Mouse (Mus musculus) embryonic facial prominence, embryonic 13.5 days (tissue): ENCODE results near the gene Padi1. TPM values are rescaled to one million over a fixed set of nuclear protein-coding genes. Genes with fewer than 3 reads are reported as not detected.

Experiments used
- ATAC-seq: fragments of 200-750 bp; cut with Nextera tagmentation; 2 replicates; pipeline ENCODE4 v1.8.0; 2017; ENCODE audit warnings: low read depth; ENCODE audit not compliant: insufficient number of reproducible peaks, insufficient read depth, low FRiP score, low TSS enrichment
- H3K27ac ChIP-seq: fragments of 300-500 bp; sonication (generic); 2 replicates; pipeline ENCODE4 v1.5.1; 2015; ENCODE audit warnings: moderate library complexity, mild to moderate bottlenecking, inconsistent platforms
- H3K27me3 ChIP-seq: fragments of 300-500 bp; sonication (generic); 2 replicates; pipeline ENCODE4 v1.6.1; 2015; ENCODE audit warnings: mild to moderate bottlenecking, inconsistent platforms
- H3K36me3 ChIP-seq: fragments of 300-500 bp; sonication (generic); 2 replicates; pipeline ENCODE4 v1.6.1; 2015; ENCODE audit warnings: mild to moderate bottlenecking, inconsistent platforms
- H3K4me1 ChIP-seq: fragments of 300-500 bp; sonication (generic); 2 replicates; pipeline ENCODE4 v1.6.1; 2015; ENCODE audit warnings: inconsistent platforms
- H3K4me2 ChIP-seq: fragments of 300-500 bp; sonication (generic); 2 replicates; pipeline ENCODE4 v1.6.1; 2015; ENCODE audit warnings: moderate library complexity, mild to moderate bottlenecking, inconsistent platforms
- H3K4me3 ChIP-seq: fragments of 300-500 bp; sonication (generic); 2 replicates; pipeline ENCODE4 v1.5.1; 2015; ENCODE audit warnings: mild to moderate bottlenecking, inconsistent platforms
- H3K9ac ChIP-seq: fragments of 300-500 bp; sonication (generic); 2 replicates; pipeline ENCODE4 v1.6.1; 2015; ENCODE audit warnings: mild to moderate bottlenecking, inconsistent platforms
- H3K9me3 ChIP-seq: fragments of 300-500 bp; sonication (generic); 2 replicates; pipeline ENCODE4 v1.6.1; 2016; ENCODE audit warnings: inconsistent platforms
- WGBS: fragments of 180-500 bp; shearing (Covaris S2); methylation state at CpG from one replicate; pipeline ENCODE4 v1.1.7; 2015; ENCODE audit warnings: mixed read lengths; 5-methylcytosine and 5-hydroxymethylcytosine counted together
- polyA plus RNA-seq: library from polyadenylated mRNA; unstranded; fragments of >200 nt; fragmentation: Nextera tagmentation; extraction: Ambion mirVana; gene quantifications from 2 replicates; pipeline ENCODE4 v1.2.1, GENCODE M21; 2015

Padi1 gene
- polyA plus RNA-seq, 1 experiment from 2014 or later, result 0.07 TPM

- Histone ChIP-seq H3K27ac (no peak overlapping the region), H3K4me3 (no peak overlapping the region), H3K4me1 (no peaks in the 10 kb centered on the region), H3K4me2 (no peak overlapping the region), H3K27me3 (no peaks in the 10 kb centered on the region), H3K9me3 (no peaks in the 10 kb centered on the region), H3K36me3 (no peaks in the 10 kb centered on the region), H3K9ac (no peak overlapping the region)
- WGBS, result 48% methylated on average over 9 of the region's 9 CpGs
- ATAC-seq, result no peak
These were observed 51.8 kb downstream of the Padi1 start for GRCm38 (mm10) chr4:140793795-140794194.

GRCm38 (mm10) chr4:140792584-140792983 lies 53.0 kb downstream of the Padi1 start:
- Histone ChIP-seq H3K9me3 (no peaks in the 10 kb centered on the region), H3K4me1 (no peaks in the 10 kb centered on the region), H3K4me2 (no peak overlapping the region), H3K4me3 (no peak overlapping the region), H3K36me3 (no peaks in the 10 kb centered on the region), H3K27ac (no peak overlapping the region), H3K27me3 (no peaks in the 10 kb centered on the region), H3K9ac (no peak overlapping the region)
- WGBS, result 88% methylated on average over 7 of the region's 7 CpGs
- ATAC-seq, result no peak

- WGBS, result 83% methylated on average over 16 of the region's 16 CpGs
- Histone ChIP-seq H3K36me3 (no peaks in the 10 kb centered on the region), H3K27me3 (no peaks in the 10 kb centered on the region), H3K4me3 (no peak overlapping the region), H3K4me2 (no peak overlapping the region), H3K9me3 (no peaks in the 10 kb centered on the region), H3K9ac (no peak overlapping the region), H3K4me1 (no peaks in the 10 kb centered on the region), H3K27ac (no peak overlapping the region)
- ATAC-seq, result no peak
These were observed 54.5 kb downstream of the Padi1 start for GRCm38 (mm10) chr4:140791071-140791470.

- H3K9me3 ChIP-seq, result no peaks in the 10 kb centered on the region
- no peak for ATAC-seq
- H3K27me3 ChIP-seq, result no peaks in the 10 kb centered on the region
- no peaks in the 10 kb centered on the region for H3K36me3 ChIP-seq
- H3K4me3 ChIP-seq, result no peak overlapping the region
- no peak overlapping the region for H3K9ac ChIP-seq
- WGBS, result 85% methylated on average over 4 of the region's 4 CpGs
- no peaks in the 10 kb centered on the region for H3K4me1 ChIP-seq
- no peak overlapping the region for H3K27ac ChIP-seq
- no peak overlapping the region for H3K4me2 ChIP-seq
These were observed 55.6 kb downstream of the Padi1 start for GRCm38 (mm10) chr4:140789983-140790382.

- Histone ChIP-seq H3K27me3 (no peaks in the 10 kb centered on the region), H3K9ac (no peak overlapping the region), H3K4me3 (no peak overlapping the region), H3K27ac (no peak overlapping the region), H3K4me2 (no peak overlapping the region), H3K4me1 (no peaks in the 10 kb centered on the region), H3K36me3 (no peaks in the 10 kb centered on the region), H3K9me3 (no peaks in the 10 kb centered on the region)
- 42% methylated on average over 6 of the region's 6 CpGs for WGBS
- ATAC-seq, result no peak
These were observed 56.6 kb downstream of the Padi1 start for GRCm38 (mm10) chr4:140788983-140789382.

- no peaks in the 10 kb centered on the region for H3K36me3 ChIP-seq
- no peaks in the 10 kb centered on the region for H3K9me3 ChIP-seq
- H3K4me2 ChIP-seq, result no peak overlapping the region
- no peak for ATAC-seq
- H3K4me3 ChIP-seq, result no peak overlapping the region
- WGBS, result 78% methylated on average over 6 of the region's 6 CpGs
- no peaks in the 10 kb centered on the region for H3K27me3 ChIP-seq
- no peak overlapping the region for H3K27ac ChIP-seq
- no peaks in the 10 kb centered on the region for H3K4me1 ChIP-seq
- H3K9ac ChIP-seq, result no peak overlapping the region
These were observed 57.3 kb downstream of the Padi1 start for GRCm38 (mm10) chr4:140788264-140788663.

GRCm38 (mm10) chr4:140787414-140787813 lies 58.2 kb downstream of the Padi1 start:
- Histone ChIP-seq H3K9ac (no peak overlapping the region), H3K27ac (no peak overlapping the region), H3K36me3 (no peaks in the 10 kb centered on the region), H3K4me1 (no peaks in the 10 kb centered on the region), H3K27me3 (no peaks in the 10 kb centered on the region), H3K9me3 (no peaks in the 10 kb centered on the region), H3K4me2 (no peak overlapping the region), H3K4me3 (no peak overlapping the region)
- no peak for ATAC-seq
- 63% methylated on average over 4 of the region's 4 CpGs for WGBS

- H3K4me3 ChIP-seq, result no peak overlapping the region
- no peak overlapping the region for H3K9ac ChIP-seq
- H3K27me3 ChIP-seq, result no peaks in the 10 kb centered on the region
- no peak overlapping the region for H3K27ac ChIP-seq
- H3K9me3 ChIP-seq, result peaks cover 3% of the 10 kb centered on the region; the same call in 1 of the 2 replicates
- no peaks in the 10 kb centered on the region for H3K4me1 ChIP-seq
- no peak for ATAC-seq
- H3K4me2 ChIP-seq, result no peak overlapping the region
- H3K36me3 ChIP-seq, result no peaks in the 10 kb centered on the region
- WGBS, result 74% methylated on average over 5 of the region's 5 CpGs
These were observed 60.4 kb downstream of the Padi1 start for GRCm38 (mm10) chr4:140785217-140785616.

GRCm38 (mm10) chr4:140784292-140784945 lies 61.2 kb downstream of the Padi1 start:
- no peak for ATAC-seq
- no peaks in the 10 kb centered on the region for H3K36me3 ChIP-seq

GRCm38 (mm10) chr4:140782821-140783220 lies 62.8 kb downstream of the Padi1 start:
- ATAC-seq, result no peak
- no peak overlapping the region for H3K27ac ChIP-seq
- H3K9me3 ChIP-seq, result peaks cover 3% of the 10 kb centered on the region; the same call in 1 of the 2 replicates
- H3K36me3 ChIP-seq, result no peaks in the 10 kb centered on the region
- H3K4me3 ChIP-seq, result no peak overlapping the region
- H3K4me1 ChIP-seq, result peaks cover 3% of the 10 kb centered on the region; the same call in 1 of the 2 replicates
- H3K4me2 ChIP-seq, result no peak overlapping the region
- 86% methylated on average over 9 of the region's 9 CpGs for WGBS
- no peak overlapping the region for H3K9ac ChIP-seq
- H3K27me3 ChIP-seq, result no peaks in the 10 kb centered on the region

More at GRCm38 (mm10) chr4:140784292-140784945, 61.2 kb downstream of the Padi1 start:
- Histone ChIP-seq H3K9ac (no peak overlapping the region), H3K27me3 (no peaks in the 10 kb centered on the region), H3K4me1 (peaks cover 3% of the 10 kb centered on the region; the same call in 1 of the 2 replicates), H3K27ac (no peak overlapping the region), H3K9me3 (peaks cover 3% of the 10 kb centered on the region; the same call in 1 of the 2 replicates), H3K4me3 (no peak overlapping the region), H3K4me2 (no peak overlapping the region)
- 95% methylated on average over 9 of the region's 9 CpGs for WGBS

GRCm38 (mm10) chr4:140780507-140780906 lies 65.1 kb downstream of the Padi1 start:
- H3K4me2 ChIP-seq, result no peak overlapping the region
- no peak overlapping the region for H3K4me3 ChIP-seq
- ATAC-seq, result no peak
- H3K9ac ChIP-seq, result no peak overlapping the region
- H3K27me3 ChIP-seq, result no peaks in the 10 kb centered on the region
- peaks cover 3% of the 10 kb centered on the region; the same call in 1 of the 2 replicates for H3K9me3 ChIP-seq
- peaks cover 3% of the 10 kb centered on the region; the same call in 1 of the 2 replicates for H3K4me1 ChIP-seq
- 84% methylated on average over 14 of the region's 14 CpGs for WGBS
- H3K27ac ChIP-seq, result no peak overlapping the region
- H3K36me3 ChIP-seq, result no peaks in the 10 kb centered on the region

GRCm38 (mm10) chr4:140779803-140780397 lies 65.7 kb downstream of the Padi1 start:
- 62% methylated on average over 19 of the region's 19 CpGs for WGBS
- Histone ChIP-seq H3K27ac (no peak overlapping the region), H3K4me1 (peaks cover 3% of the 10 kb centered on the region; the same call in 1 of the 2 replicates), H3K4me2 (no peak overlapping the region), H3K9ac (no peak overlapping the region), H3K9me3 (peaks cover 3% of the 10 kb centered on the region; the same call in 1 of the 2 replicates), H3K36me3 (no peaks in the 10 kb centered on the region), H3K4me3 (no peak overlapping the region), H3K27me3 (no peaks in the 10 kb centered on the region)
- no peak for ATAC-seq
